ENCODE assay signal across 8 mouse cellular contexts in the genomic region with DNA sequence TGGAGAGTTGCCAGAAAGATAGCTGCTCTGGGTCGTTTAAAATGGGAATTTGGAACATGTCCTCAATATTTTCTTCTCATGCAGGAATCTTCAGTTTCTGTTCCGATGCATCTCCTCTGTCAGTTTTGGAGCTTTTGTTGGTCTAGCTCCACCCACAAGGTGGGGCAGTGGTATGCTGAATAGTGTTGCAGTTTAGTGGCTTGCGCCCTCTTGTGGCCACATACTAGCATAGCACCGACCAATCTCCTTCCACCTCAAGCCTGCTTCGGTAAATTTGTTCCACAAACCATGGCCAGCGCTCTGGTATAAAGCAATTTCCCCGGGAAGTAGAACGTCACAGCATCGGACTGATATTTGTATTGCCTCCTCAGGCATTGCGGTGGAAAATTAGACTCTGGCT. TPM values are rescaled to one million over a fixed set of nuclear protein-coding genes. Genes with fewer than 3 reads are reported as not detected.
A peak's percentile ranks its signal among the peaks of the same experiment; 100 is the strongest.
DNase-seq lines count a peak whose midpoint lies in the region; ATAC-seq and TF ChIP-seq lines count a peak whose summit lies in the region.

No protein-coding gene starts in this region.

- WGBS in hindbrain, embryonic 11.5 days = 11% methylated on average over 10 of the region's 10 CpGs
- WGBS in lung, postnatal 0 days = 4% methylated on average over 10 of the region's 10 CpGs

- no peaks in the 10 kb centered on the region for H3K9me3 ChIP-seq in hindbrain, embryonic 11.5 days (ENCODE audit: control insufficient read depth, low read length)
- no peaks in the 10 kb centered on the region for H3K9me3 ChIP-seq in lung, postnatal 0 days (ENCODE audit: low read length)

- ATAC-seq in hindbrain, embryonic 11.5 days (ENCODE audit: low FRiP score) = peak; percentile 93
- ATAC-seq in lung, postnatal 0 days = peak; percentile 82

- H3K27ac ChIP-seq in hindbrain, embryonic 11.5 days (ENCODE audit: low read depth, low read length) = no peak overlapping the region
- no peak overlapping the region for H3K27ac ChIP-seq in lung, postnatal 0 days (ENCODE audit: low read length)

- H3K4me1 ChIP-seq in hindbrain, embryonic 11.5 days (replicated peaks; ENCODE audit: control insufficient read depth, insufficient read depth, low read length) = no peaks in the 10 kb centered on the region
- H3K4me1 ChIP-seq in lung, postnatal 0 days (ENCODE audit: insufficient read depth, low read depth, low read length) = no peaks in the 10 kb centered on the region

- TF ChIP-seq CTCF in lung, postnatal 0 days (IDR thresholded peaks at IDR 0.05) = peak; percentile 98

- H3K9ac ChIP-seq in hindbrain, embryonic 11.5 days (ENCODE audit: low read depth, low read length) = no peak overlapping the region
- no peak overlapping the region for H3K9ac ChIP-seq in lung, postnatal 0 days (replicated peaks; ENCODE audit: low read depth)

- no peak overlapping the region for H3K4me3 ChIP-seq in hindbrain, embryonic 11.5 days (ENCODE audit: low read depth, low read length)
- H3K4me3 ChIP-seq in lung, postnatal 0 days (ENCODE audit: low read depth, low read length) = no peak overlapping the region

- no peaks in the 10 kb centered on the region for H3K36me3 ChIP-seq in hindbrain, embryonic 11.5 days (ENCODE audit: control insufficient read depth, insufficient read depth, low read length)
- H3K36me3 ChIP-seq in lung, postnatal 0 days (ENCODE audit: insufficient read depth, low read length) = no peaks in the 10 kb centered on the region

- no peaks in the 10 kb centered on the region for H3K27me3 ChIP-seq in hindbrain, embryonic 11.5 days (ENCODE audit: control insufficient read depth, insufficient read depth, low read length)
- H3K27me3 ChIP-seq in lung, postnatal 0 days (replicated peaks; ENCODE audit: insufficient read depth, low read length) = no peaks in the 10 kb centered on the region

- DNase-seq in MEL-GATA-1-ER (ENCODE audit: extremely low read depth, low read depth) = peak; percentile 66
- DNase-seq in cerebellum, adult 8-10 months = peak; percentile 43
- DNase-seq in frontal cortex, postnatal 10 days (ENCODE audit: low spot score in 2 of 2) = peak; percentile 73 to 84
- DNase-seq in hindbrain, embryonic 11.5 days (ENCODE audit: low spot score) = peak; percentile 91
- DNase-seq in layer of hippocampus, adult 9-11 months = peak; percentile 80
- DNase-seq in lung, postnatal 0 days (ENCODE audit: low spot score) = peak; percentile 90
- DNase-seq in ovary, postnatal 36 days (ENCODE audit: low spot score) = peak; percentile 74
- DNase-seq in thymus, postnatal 14 days = peak; percentile 86

- no peak for TF ChIP-seq EP300 in lung, postnatal 0 days (IDR thresholded peaks at IDR 0.05)

- peak overlapping the region; percentile 15; the same call in 1 of the 2 replicates for H3K4me2 ChIP-seq in hindbrain, embryonic 11.5 days (replicated peaks; ENCODE audit: low read depth, low read length)
- no peak overlapping the region for H3K4me2 ChIP-seq in lung, postnatal 0 days (replicated peaks; ENCODE audit: low read depth, low read length)

RNA-seq across cellular contexts. Expression of a gene that starts 16.5 kb away (rescaled TPM):
- polyA plus RNA-seq in hindbrain, embryonic 11.5 days (2014; fragmentation: Nextera tagmentation; extraction: Ambion mirVana) = 0.07 TPM in 1 of 2 replicates, not detected in the other
- polyA plus RNA-seq in lung, postnatal 0 days (2015; fragmentation: Nextera tagmentation; extraction: Ambion mirVana) = 0.06 TPM in 1 of 2 replicates, not detected in the other

RNA-seq across cellular contexts. Expression of a gene that starts 22.0 kb away (rescaled TPM):
- polyA plus RNA-seq in hindbrain, embryonic 11.5 days (2014; fragmentation: Nextera tagmentation; extraction: Ambion mirVana) = not detected in 2 replicates
- not detected in 2 replicates for polyA plus RNA-seq in lung, postnatal 0 days (2015; fragmentation: Nextera tagmentation; extraction: Ambion mirVana)

RNA-seq across cellular contexts. Expression of a gene that starts 27.4 kb away (rescaled TPM):
- not detected in 2 replicates for polyA plus RNA-seq in hindbrain, embryonic 11.5 days (2014; fragmentation: Nextera tagmentation; extraction: Ambion mirVana)
- polyA plus RNA-seq in lung, postnatal 0 days (2015; fragmentation: Nextera tagmentation; extraction: Ambion mirVana) = not detected in 2 replicates

RNA-seq across cellular contexts. Expression of a gene that starts 32.8 kb away (rescaled TPM):
- 0.07 TPM in 1 of 2 replicates, not detected in the other for polyA plus RNA-seq in hindbrain, embryonic 11.5 days (2014; fragmentation: Nextera tagmentation; extraction: Ambion mirVana)
- 0.06 TPM in 1 of 2 replicates, not detected in the other for polyA plus RNA-seq in lung, postnatal 0 days (2015; fragmentation: Nextera tagmentation; extraction: Ambion mirVana)

RNA-seq across cellular contexts. Expression of a gene that starts 38.2 kb away (rescaled TPM):
- polyA plus RNA-seq in hindbrain, embryonic 11.5 days (2014; fragmentation: Nextera tagmentation; extraction: Ambion mirVana) = not detected in 2 replicates
- polyA plus RNA-seq in lung, postnatal 0 days (2015; fragmentation: Nextera tagmentation; extraction: Ambion mirVana) = not detected in 2 replicates
